Mouse (Mus musculus): ENCODE results near the gene Rexo1.
"Not testable (repeated sequence)": the region's sequence is repeated elsewhere in the genome, so short reads cannot be mapped to it uniquely, and the experiment has no call there.

DNA sequence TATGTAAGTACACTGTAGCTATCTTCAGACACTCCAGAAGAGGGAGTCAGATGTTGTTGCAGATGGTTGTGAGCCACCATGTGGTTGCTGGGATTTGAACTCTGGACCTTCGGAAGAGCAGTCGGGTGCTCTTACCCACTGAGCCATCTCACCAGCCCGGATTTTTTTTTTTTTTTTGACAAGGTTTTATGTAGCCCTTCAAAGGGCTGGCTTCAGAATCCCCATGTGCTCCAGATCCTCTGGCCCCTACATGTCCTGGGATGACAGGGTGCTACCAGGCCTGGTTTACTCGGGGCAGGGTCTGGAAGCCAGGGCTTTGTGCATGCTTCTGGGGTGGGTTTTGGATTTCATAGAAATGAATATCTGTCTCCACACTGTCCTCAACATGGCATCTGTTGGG is 44.4 kb upstream of the Rexo1 start, which contains the start of gene Gm49322:
- TF ChIP-seq CTCF (IDR thresholded peaks at IDR 0.05; ENCODE audit: borderline replicate concordance, control insufficient read depth, extremely low read depth, insufficient read depth, low read length, poor library complexity); POLR2A (IDR thresholded peaks at IDR 0.05; ENCODE audit: control insufficient read depth, extremely low read depth, insufficient read depth, low read length, poor library complexity): not testable (repeated sequence)
